29 mouse cellular contexts compared by ENCODE assay signal in genomic region chr5:96363950-96364349, GRCm38 (mm10). TPM values are rescaled to one million over a fixed set of nuclear protein-coding genes. Genes with fewer than 3 reads are reported as not detected.
DNase-seq lines count a peak whose midpoint lies in the region; ATAC-seq and TF ChIP-seq lines count a peak whose summit lies in the region.
"Had no signal": no experiment of that assay in that cellular context is flagged by ENCODE, and none has a peak within 500 bp of the region (broad histone marks: within the 10 kb centered on the region; RNA-seq: fewer than 3 reads in every experiment).

No protein-coding gene starts in this region.

- no peaks in the 10 kb centered on the region for H3K36me3 ChIP-seq in forebrain, embryonic 12.5 days (replicated peaks)
- no peaks in the 10 kb centered on the region for H3K36me3 ChIP-seq in forebrain, embryonic 13.5 days (ENCODE audit: poor library complexity, severe bottlenecking)
- no peaks in the 10 kb centered on the region for H3K36me3 ChIP-seq in heart, embryonic 10.5 days
- no peaks in the 10 kb centered on the region for H3K36me3 ChIP-seq in heart, embryonic 15.5 days
- no peaks in the 10 kb centered on the region for H3K36me3 ChIP-seq in heart, embryonic 12.5 days
- no peaks in the 10 kb centered on the region for H3K36me3 ChIP-seq in hindbrain, embryonic 12.5 days
- H3K36me3 ChIP-seq: embryonic facial prominence, embryonic 15.5 days; hindbrain, embryonic 10.5 days had no signal

- 35% methylated on average over 4 of the region's 4 CpGs for WGBS in forebrain, embryonic 12.5 days
- 35% methylated on average over 4 of the region's 4 CpGs for WGBS in forebrain, embryonic 13.5 days
- WGBS in heart, embryonic 10.5 days: 65% methylated on average over 4 of the region's 4 CpGs
- WGBS in heart, embryonic 15.5 days: 60% methylated on average over 4 of the region's 4 CpGs
- WGBS in heart, embryonic 12.5 days: 51% methylated on average over 4 of the region's 4 CpGs
- WGBS in hindbrain, embryonic 12.5 days: 68% methylated on average over 4 of the region's 4 CpGs

- no peak for TF ChIP-seq POLR2A in brain, embryonic 14.5 days (IDR thresholded peaks at IDR 0.05; ENCODE audit: borderline replicate concordance, extremely low read depth, insufficient read depth, insufficient read length, poor library complexity, severe bottlenecking)

- H3K4me2 ChIP-seq in forebrain, embryonic 12.5 days: no peak overlapping the region
- H3K4me2 ChIP-seq in forebrain, embryonic 13.5 days: no peak overlapping the region
- no peak overlapping the region for H3K4me2 ChIP-seq in heart, embryonic 15.5 days
- no peak overlapping the region for H3K4me2 ChIP-seq in heart, embryonic 12.5 days
- no peak overlapping the region for H3K4me2 ChIP-seq in hindbrain, embryonic 12.5 days (replicated peaks)
- H3K4me2 ChIP-seq: embryonic facial prominence, embryonic 15.5 days; hindbrain, embryonic 14.5 days had no signal

- TF ChIP-seq CTCF in brain, embryonic 14.5 days (IDR thresholded peaks at IDR 0.05; ENCODE audit: borderline replicate concordance, extremely low read depth, insufficient read depth, insufficient read length): no peak

- no peak overlapping the region for H3K9ac ChIP-seq in forebrain, embryonic 12.5 days
- H3K9ac ChIP-seq in forebrain, embryonic 13.5 days: no peak overlapping the region
- no peak overlapping the region for H3K9ac ChIP-seq in heart, embryonic 15.5 days
- no peak overlapping the region for H3K9ac ChIP-seq in heart, embryonic 12.5 days
- no peak overlapping the region for H3K9ac ChIP-seq in hindbrain, embryonic 12.5 days
- H3K9ac ChIP-seq: embryonic facial prominence, embryonic 15.5 days; forebrain, postnatal 0 days; hindbrain, embryonic 14.5 days had no signal

- no peaks in the 10 kb centered on the region for H3K27me3 ChIP-seq in forebrain, embryonic 12.5 days
- no peaks in the 10 kb centered on the region for H3K27me3 ChIP-seq in forebrain, embryonic 13.5 days
- H3K27me3 ChIP-seq in heart, embryonic 10.5 days (ENCODE audit: insufficient read depth, poor library complexity, severe bottlenecking): no peaks in the 10 kb centered on the region
- H3K27me3 ChIP-seq in heart, embryonic 15.5 days: no peaks in the 10 kb centered on the region
- H3K27me3 ChIP-seq in heart, embryonic 12.5 days (replicated peaks): no peaks in the 10 kb centered on the region
- H3K27me3 ChIP-seq in hindbrain, embryonic 12.5 days: no peaks in the 10 kb centered on the region
- H3K27me3 ChIP-seq: embryonic facial prominence, embryonic 15.5 days had no signal

- H3K9me3 ChIP-seq in forebrain, embryonic 12.5 days: no peaks in the 10 kb centered on the region
- no peaks in the 10 kb centered on the region for H3K9me3 ChIP-seq in forebrain, embryonic 13.5 days (replicated peaks)
- H3K9me3 ChIP-seq in heart, embryonic 10.5 days: no peaks in the 10 kb centered on the region
- H3K9me3 ChIP-seq in heart, embryonic 15.5 days (replicated peaks): no peaks in the 10 kb centered on the region
- no peaks in the 10 kb centered on the region for H3K9me3 ChIP-seq in heart, embryonic 12.5 days (replicated peaks)
- H3K9me3 ChIP-seq in hindbrain, embryonic 12.5 days (replicated peaks): no peaks in the 10 kb centered on the region
- H3K9me3 ChIP-seq: embryonic facial prominence, embryonic 15.5 days; hindbrain, embryonic 10.5 days had no signal

- H3K27ac ChIP-seq in forebrain, embryonic 12.5 days: no peak overlapping the region
- H3K27ac ChIP-seq in forebrain, embryonic 13.5 days: no peak overlapping the region
- H3K27ac ChIP-seq in heart, embryonic 10.5 days: peak overlapping the region; percentile 76
- H3K27ac ChIP-seq in heart, embryonic 15.5 days: peak overlapping the region; percentile 61
- H3K27ac ChIP-seq in heart, embryonic 12.5 days (ENCODE audit: poor library complexity, severe bottlenecking): no peak overlapping the region
- H3K27ac ChIP-seq in hindbrain, embryonic 12.5 days: no peak overlapping the region
- H3K27ac ChIP-seq: embryonic facial prominence, embryonic 15.5 days; gastrocnemius, adult 2 months; heart, adult 2 months; hindbrain, embryonic 10.5 days; hindbrain, embryonic 14.5 days; hindbrain, postnatal 0 days had no signal

- H3K4me3 ChIP-seq in forebrain, embryonic 12.5 days (replicated peaks): no peak overlapping the region
- no peak overlapping the region for H3K4me3 ChIP-seq in forebrain, embryonic 13.5 days
- H3K4me3 ChIP-seq in heart, embryonic 10.5 days: no peak overlapping the region
- H3K4me3 ChIP-seq in heart, embryonic 15.5 days: no peak overlapping the region
- no peak overlapping the region for H3K4me3 ChIP-seq in heart, embryonic 12.5 days
- no peak overlapping the region for H3K4me3 ChIP-seq in hindbrain, embryonic 12.5 days
- H3K4me3 ChIP-seq: embryonic facial prominence, embryonic 15.5 days; gastrocnemius, adult 2 months; heart, adult 2 months; hindbrain, embryonic 10.5 days had no signal

- ATAC-seq in forebrain, embryonic 12.5 days (ENCODE audit: low FRiP score): peak; percentile 44; the same call in 1 of the 2 replicates
- no peak for ATAC-seq in forebrain, embryonic 13.5 days
- no peak for ATAC-seq in heart, embryonic 15.5 days (replicated peaks; ENCODE audit: insufficient number of reproducible peaks, insufficient read depth, low FRiP score, low read depth)
- ATAC-seq in heart, embryonic 12.5 days (ENCODE audit: insufficient number of reproducible peaks, low FRiP score): no peak
- ATAC-seq in hindbrain, embryonic 12.5 days (ENCODE audit: low FRiP score): no peak
- ATAC-seq: CD4-positive, CD25-positive, alpha-beta regulatory T cell, adult 4 months; forebrain, postnatal 0 days; hindbrain, postnatal 0 days; inflammation-experienced regulatory T-cells, adult 6 months; intestine, embryonic 16.5 days had no signal

- 0 out of 2 replicates have a peak, but pooled peaks cover 3% of the 10 kb centered on the region for H3K4me1 ChIP-seq in forebrain, embryonic 12.5 days
- H3K4me1 ChIP-seq in forebrain, embryonic 13.5 days: peaks cover 4% of the 10 kb centered on the region
- H3K4me1 ChIP-seq in heart, embryonic 10.5 days: peaks cover 21% of the 10 kb centered on the region
- peaks cover 10% of the 10 kb centered on the region for H3K4me1 ChIP-seq in heart, embryonic 15.5 days (replicated peaks)
- peaks cover 10% of the 10 kb centered on the region for H3K4me1 ChIP-seq in heart, embryonic 12.5 days (replicated peaks)
- no peaks in the 10 kb centered on the region for H3K4me1 ChIP-seq in hindbrain, embryonic 12.5 days
- H3K4me1 ChIP-seq: embryonic facial prominence, embryonic 15.5 days; hindbrain, embryonic 10.5 days had no signal

- no peak for DNase-seq in heart, embryonic 10.5 days (ENCODE audit: low spot score)
- no peak for DNase-seq in heart, adult 9 months (ENCODE audit: low spot score in 2 of 2)
- DNase-seq in brain, embryonic 14.5 days (ENCODE audit: low read depth): peak; percentile 12
- DNase-seq: adrenal gland, adult 2 months; adrenal gland, postnatal 14 days; cerebellum, adult 11-12 months; cerebellum, adult 8-10 months; cerebellum, postnatal 10 days; cerebellum, postnatal 36 days; embryo, embryonic 11 days; forebrain, postnatal 0 days; gastrocnemius, adult 2 months; gastrocnemius, postnatal 14 days; heart, adult 2 months; heart, postnatal 36 days; kidney, adult 18-20 months; kidney, adult 9 months had no signal

RNA-seq across cellular contexts. Expression of gene Fras1, which starts 9.8 kb away (rescaled TPM):
- 8.5 and 10.8 TPM in 2 replicates for polyA plus RNA-seq in forebrain, embryonic 12.5 days (2016; fragmentation: Nextera tagmentation; extraction: Ambion mirVana)
- polyA plus RNA-seq in forebrain, embryonic 13.5 days (2015; fragmentation: Nextera tagmentation; extraction: Ambion mirVana): 6.3 and 7.4 TPM in 2 replicates
- 18.7 and 26.9 TPM in 2 replicates for polyA plus RNA-seq in heart, embryonic 10.5 days (2016; fragmentation: Nextera tagmentation; extraction: Ambion mirVana)
- 12.1 and 14.7 TPM in 2 replicates for polyA plus RNA-seq in heart, embryonic 15.5 days (2015; fragmentation: Nextera tagmentation; extraction: Ambion mirVana)
- 21.2 and 22.8 TPM in 2 replicates for polyA plus RNA-seq in heart, embryonic 12.5 days (2016; fragmentation: Nextera tagmentation; extraction: Ambion mirVana)
- polyA plus RNA-seq in brain, embryonic 14.5 days (2012; rRNA removed): 3.9 and 5.9 TPM in 2 replicates
- polyA plus RNA-seq in hindbrain, embryonic 12.5 days (2016; fragmentation: Nextera tagmentation; extraction: Ambion mirVana): 11.2 and 13.4 TPM in 2 replicates

Comparison
In these comparisons a context has a peak if more than half of its experiments do, and no peak if none do; other contexts are left out.
1. H3K27ac ChIP-seq: peak in heart, embryonic 10.5 days (single experiment) and heart, embryonic 15.5 days (single experiment); none in forebrain, embryonic 12.5 days (single experiment), forebrain, embryonic 13.5 days (single experiment), heart, embryonic 12.5 days (single experiment) and hindbrain, embryonic 12.5 days (single experiment).